Mouse (Mus musculus): ENCODE results near the gene Ninj2.

DNA sequence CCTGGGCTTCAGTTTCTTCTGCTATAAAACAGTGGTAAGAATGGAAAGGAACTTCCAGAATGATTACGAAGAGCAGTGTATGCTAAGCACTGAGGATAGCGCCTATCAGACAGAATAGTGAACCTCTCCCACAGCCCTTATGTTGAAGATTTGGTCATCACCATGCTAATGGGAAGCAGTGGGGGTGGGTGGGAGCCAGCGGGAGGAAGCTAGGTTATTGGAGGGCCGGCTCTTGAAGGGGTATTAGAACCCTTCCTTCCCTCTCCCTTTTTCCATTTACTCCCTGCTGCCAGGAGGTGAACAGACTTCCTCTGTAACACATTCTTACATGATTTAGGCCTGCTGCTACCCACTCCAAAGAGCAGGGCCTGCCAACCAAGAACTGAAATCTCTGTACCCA lies 1.2 kb upstream of the Ninj2 start:
- TF ChIP-seq POLR2A (IDR thresholded peaks at IDR 0.05; ENCODE audit: borderline replicate concordance, extremely low read depth, low read depth, low read length) (no peak), CTCF (IDR thresholded peaks at IDR 0.05; ENCODE audit: insufficient read depth, low read length) (no peak)

All from lung, adult 2 months (tissue).